Mouse (Mus musculus) ES-E14 (cell line): ENCODE measurements around the gene Serp1. TPM values are rescaled to one million over a fixed set of nuclear protein-coding genes. Genes with fewer than 3 reads are reported as not detected.

ENCODE experiments used
- DNase-seq: peaks from one replicate; pipeline ENCODE4 v3.0.0-alpha.2; 2013; ENCODE audit warnings: low read depth, low spot score
- H3K27ac ChIP-seq: 2 replicates; pipeline ENCODE4 v1.5.1; 2012; ENCODE audit warnings: low read depth, mild to moderate bottlenecking, low read length, moderate library complexity, mixed read lengths; ENCODE audit not compliant: poor library complexity, insufficient read depth, severe bottlenecking
- H3K36me3 ChIP-seq: 2 replicates; pipeline ENCODE4 v1.6.1; 2012; ENCODE audit warnings: mild to moderate bottlenecking, low read length, moderate library complexity, mixed read lengths; ENCODE audit not compliant: control insufficient read depth, poor library complexity, insufficient read depth, severe bottlenecking
- H3K4me1 ChIP-seq, 2 experiments: fragments of 150-350 bp in 1 of 2; sonication (generic) in 1 of 2; 2 replicates each; pipeline ENCODE4 v1.6.1; 2012; ENCODE audit warnings: low read length in 2 of 2, mild to moderate bottlenecking in 1 of 2, mixed read lengths in 1 of 2; ENCODE audit not compliant: control insufficient read depth in 2 of 2, insufficient read depth in 2 of 2, poor library complexity in 1 of 2
- H3K4me3 ChIP-seq, 2 experiments: fragments of 150-350 bp in 1 of 2; sonication (generic) in 1 of 2; 2 replicates each; pipeline ENCODE4 v1.5.1; 2012; ENCODE audit warnings: low read length in 2 of 2, low read depth in 1 of 2, mild to moderate bottlenecking in 1 of 2, mixed read lengths in 1 of 2; ENCODE audit not compliant: insufficient read depth in 1 of 2, poor library complexity in 1 of 2, severe bottlenecking in 1 of 2
- H3K9ac ChIP-seq: 2 replicates; pipeline ENCODE4 v1.6.1; 2012; ENCODE audit warnings: low read depth, mild to moderate bottlenecking, low read length, mixed read lengths; ENCODE audit not compliant: poor library complexity, insufficient read depth, severe bottlenecking
- H3K9me3 ChIP-seq: fragments of 150-350 bp; sonication (generic); 2 replicates; pipeline ENCODE4 v1.6.1; 2012; ENCODE audit warnings: low read depth, mild to moderate bottlenecking, low read length; ENCODE audit not compliant: control insufficient read depth, insufficient read depth
- CHD2 ChIP-seq: IDR thresholded peaks from 2 replicates; pipeline ENCODE4 v1.6.1; 2014; ENCODE audit warnings: mild to moderate bottlenecking, low read depth, low read length, inconsistent platforms
- HCFC1 ChIP-seq: IDR thresholded peaks from 2 replicates; pipeline ENCODE4 v1.6.1; 2012; ENCODE audit warnings: low read length, inconsistent platforms, borderline replicate concordance; ENCODE audit not compliant: insufficient read depth
- MAFK ChIP-seq: IDR thresholded peaks from 2 replicates; pipeline ENCODE4 v1.6.1; 2014; ENCODE audit warnings: mild to moderate bottlenecking, low read depth, low read length, inconsistent platforms; ENCODE audit not compliant: insufficient read depth
- ZC3H11A ChIP-seq: IDR thresholded peaks from 2 replicates; pipeline ENCODE4 v1.6.1; 2012; ENCODE audit warnings: low read depth, mild to moderate bottlenecking, inconsistent platforms, low read length, borderline replicate concordance
- ZNF384 ChIP-seq: IDR thresholded peaks from 2 replicates; pipeline ENCODE4 v1.6.1; 2012; ENCODE audit warnings: low read depth, low read length, inconsistent platforms
- in situ Hi-C, 2 experiments: fragments of 600-800 bp; cut with MboI; formaldehyde crosslinking; loops; one replicate each; pipeline ENCODE4 v1.15.1; 2025; ENCODE audit warnings: low sequenced_read_pairs in 2 of 2, inconsistent platforms in 1 of 2; ENCODE audit not compliant: unreplicated experiment in 2 of 2
- total RNA-seq: library from RNA; depleted of rRNA; stranded (reverse); fragments of 300-350 nt; gene quantifications from 2 replicates; pipeline ENCODE4 v1.2.3, GENCODE M21; 2012; rRNA removed

The Serp1 gene
- total RNA-seq = 22.4 and 41.8 TPM in 2 replicates

- TF ChIP-seq HCFC1 (peak; percentile 61; the same call in 1 of the 2 replicates), ZC3H11A (no peak)
- Histone ChIP-seq H3K9ac (peak within 1 kb of the TSS; percentile 96), H3K36me3 (peaks cover 8% of the 10 kb centered on the region), H3K9me3 (no peaks in the 10 kb centered on the region), H3K4me1 (peaks cover 0 to 6% of the 10 kb centered on the region in 2 experiments; a peak in 2 of 4 replicates), H3K27ac (peak within 1 kb of the TSS; percentile 90), H3K4me3 (peak within 1 kb of the TSS; percentile 86 to 92)
- peak; percentile 92 for DNase-seq
- in situ Hi-C loops = no loop called here
Measured at GRCm38 (mm10) chr3:58525652-58526407, at the start of gene Serp1, which contains the start of gene Eif2a. Gene Serp1 (minus strand): TSS chr3:58525892. Gene Eif2a (plus strand): TSS chr3:58525821.

DNA sequence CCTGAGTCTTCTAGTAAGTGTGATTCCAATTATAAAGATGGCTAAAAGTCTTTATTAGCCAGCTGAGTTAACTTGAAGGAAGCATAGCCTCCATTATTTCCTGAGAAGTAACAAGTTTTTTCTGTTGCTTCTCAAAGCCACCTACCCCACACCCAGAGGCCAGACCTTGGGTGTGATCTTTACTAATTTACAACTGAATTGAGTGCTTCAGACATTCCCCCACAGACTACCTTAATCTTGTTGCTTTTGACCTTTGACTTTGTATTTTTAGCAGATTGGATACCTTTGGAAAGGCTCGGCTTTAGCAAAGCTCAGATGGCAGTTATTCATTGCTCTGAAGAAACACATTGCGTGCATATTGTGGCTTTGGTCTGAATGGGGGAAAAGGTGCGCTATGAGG is 45.1 kb upstream of the Serp1 start:
- Histone ChIP-seq H3K9me3 (peaks cover 11% of the 10 kb centered on the region), H3K4me3 (no peak overlapping the region), H3K9ac (no peak overlapping the region), H3K4me1 (no peaks in the 10 kb centered on the region), H3K27ac (peak overlapping the region; percentile 44; the same call in 1 of the 2 replicates), H3K36me3 (no peaks in the 10 kb centered on the region)
- no peak for DNase-seq
- in situ Hi-C loops = no loop called here
- no peak for TF ChIP-seq CHD2
- TF ChIP-seq ZNF384 = no peak
- no peak for TF ChIP-seq ZC3H11A
- no peak for TF ChIP-seq HCFC1
- no peak for TF ChIP-seq MAFK

DNA sequence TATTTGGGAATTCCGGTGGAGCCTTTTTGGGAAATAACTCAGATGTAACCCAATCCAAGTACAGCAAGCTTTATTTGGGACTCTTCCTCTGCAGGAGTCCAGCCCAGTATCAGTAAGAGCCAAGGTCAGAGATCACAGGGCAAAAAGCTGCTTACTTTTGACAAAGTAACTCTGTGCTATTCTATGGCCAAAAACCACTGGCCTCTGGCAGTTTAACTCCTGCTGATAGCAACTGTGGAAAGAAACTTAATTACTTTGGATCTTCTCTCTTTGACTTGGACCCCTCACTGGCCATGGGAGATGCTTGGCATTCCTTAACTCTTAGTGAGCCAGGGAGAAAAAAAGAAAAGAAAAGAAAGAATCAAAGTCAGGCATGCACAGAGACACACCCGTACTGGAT is 35.7 kb upstream of the Serp1 start:
- H3K27ac ChIP-seq = peak overlapping the region; percentile 85; the same call in 1 of the 2 replicates
- H3K4me1 ChIP-seq = peaks cover 0 to 7% of the 10 kb centered on the region in 2 experiments; a peak in 1 of 4 replicates
- DNase-seq = peak; percentile 47
- TF ChIP-seq MAFK (no peak), ZNF384 (peak; percentile 34; the same call in 1 of the 2 replicates), CHD2 (no peak)
- no peak overlapping the region for H3K9ac ChIP-seq
- in situ Hi-C loops = no loop called here
- no peak overlapping the region for H3K4me3 ChIP-seq
- peaks cover 6% of the 10 kb centered on the region for H3K36me3 ChIP-seq
- H3K9me3 ChIP-seq = no peaks in the 10 kb centered on the region

DNA sequence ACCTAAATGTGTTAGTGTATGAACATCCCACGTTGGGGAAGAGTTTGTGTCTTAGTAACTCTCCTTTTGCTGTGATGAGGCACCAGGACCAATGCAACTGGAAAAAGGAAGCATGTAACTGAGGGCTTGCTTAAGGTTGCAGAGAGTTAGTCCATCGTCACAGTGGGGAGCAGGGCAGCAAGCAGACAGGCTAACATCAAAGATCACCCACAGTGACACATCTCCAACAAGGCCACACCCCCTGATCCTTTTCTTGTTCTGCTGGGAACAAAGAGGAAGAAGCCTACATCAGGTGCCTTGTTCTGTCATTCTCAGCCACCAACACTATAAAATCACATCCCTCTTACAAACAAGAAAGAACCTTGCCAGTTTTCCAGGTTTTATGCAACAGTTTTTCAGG is 34.2 kb upstream of the Serp1 start:
- in situ Hi-C loops = no loop called here
- Histone ChIP-seq H3K27ac (no peak overlapping the region), H3K9me3 (no peaks in the 10 kb centered on the region), H3K4me1 (peaks cover 0 to 12% of the 10 kb centered on the region in 2 experiments; a peak in 2 of 4 replicates), H3K4me3 (no peak overlapping the region), H3K9ac (no peak overlapping the region), H3K36me3 (peaks cover 15% of the 10 kb centered on the region)
- no peak for TF ChIP-seq HCFC1
- TF ChIP-seq ZNF384 = no peak
- TF ChIP-seq MAFK = no peak
- DNase-seq = no peak

- H3K4me3 ChIP-seq = no peak overlapping the region
- H3K4me1 ChIP-seq = peaks cover 0 to 15% of the 10 kb centered on the region in 2 experiments; a peak in 2 of 4 replicates
- in situ Hi-C loops = no loop called here
- H3K36me3 ChIP-seq = peaks cover 25% of the 10 kb centered on the region
- H3K27ac ChIP-seq = peak overlapping the region; percentile 63
- TF ChIP-seq ZNF384 (no peak), MAFK (peak; percentile 75)
- H3K9ac ChIP-seq = no peak overlapping the region
- H3K9me3 ChIP-seq = no peaks in the 10 kb centered on the region
- no peak for DNase-seq
Measured at GRCm38 (mm10) chr3:58556649-58557048, 31.0 kb upstream of the Serp1 start.
